In the genomic region with DNA sequence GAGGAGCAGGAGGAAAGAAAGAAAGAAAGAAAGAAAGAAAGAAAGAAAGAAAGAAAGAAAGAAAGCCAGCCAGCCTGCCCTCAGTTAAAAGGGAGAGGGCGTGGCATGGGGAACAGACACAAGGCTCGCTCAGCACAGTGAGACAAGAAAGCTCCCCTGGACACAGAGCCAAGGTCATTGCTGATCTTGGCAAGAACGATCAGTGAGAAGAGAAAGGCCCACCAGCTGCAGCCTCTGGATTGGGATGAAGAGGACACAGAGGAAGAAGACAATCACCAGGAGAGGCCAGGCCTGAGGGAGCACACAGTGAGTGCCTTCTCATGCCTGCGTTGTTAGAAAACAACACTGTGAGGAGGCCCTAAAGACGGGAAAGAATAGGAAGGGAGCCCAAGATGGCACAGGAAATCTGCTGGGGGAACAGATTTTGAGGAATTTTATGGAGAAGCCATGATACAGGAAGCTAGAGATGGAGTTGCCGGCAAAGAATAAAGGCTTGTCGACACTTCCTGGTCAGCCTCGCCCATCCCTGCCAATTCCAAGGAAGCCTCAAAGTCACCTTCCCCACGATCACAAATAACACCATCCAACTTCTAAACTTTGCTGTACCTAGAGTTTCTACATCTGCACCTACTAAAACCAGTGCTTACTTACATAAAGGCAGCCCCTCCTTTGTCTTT, we compare ENCODE assay signal across 8 mouse cellular contexts. TPM values are rescaled to one million over a fixed set of nuclear protein-coding genes. Genes with fewer than 3 reads are reported as not detected.
DNase-seq lines count a peak whose midpoint lies in the region; ATAC-seq lines count a peak whose summit lies in the region.

No protein-coding gene starts in this region.

- peak overlapping the region; percentile 83 for H3K27ac ChIP-seq in heart, embryonic 15.5 days
- H3K27ac ChIP-seq in liver, embryonic 15.5 days (replicated peaks): peak overlapping the region; percentile 26; the same call in 1 of the 2 replicates

- ATAC-seq in heart, embryonic 15.5 days (replicated peaks; ENCODE audit: insufficient number of reproducible peaks, insufficient read depth, low FRiP score, low read depth): peak; percentile 47; the same call in 1 of the 2 replicates
- no peak for ATAC-seq in liver, embryonic 15.5 days (ENCODE audit: insufficient read depth)
- ATAC-seq in CD4-positive, CD25-positive, alpha-beta regulatory T cell, adult 4 months: no peak

- peak overlapping the region; percentile 11; the same call in 1 of the 2 replicates for H3K9ac ChIP-seq in heart, embryonic 15.5 days
- H3K9ac ChIP-seq in liver, embryonic 15.5 days: no peak overlapping the region

- H3K4me3 ChIP-seq in heart, embryonic 15.5 days: no peak overlapping the region
- no peak overlapping the region for H3K4me3 ChIP-seq in liver, embryonic 15.5 days (replicated peaks)

- no peaks in the 10 kb centered on the region for H3K36me3 ChIP-seq in heart, embryonic 15.5 days
- no peaks in the 10 kb centered on the region for H3K36me3 ChIP-seq in liver, embryonic 15.5 days (replicated peaks)

- no peaks in the 10 kb centered on the region for H3K9me3 ChIP-seq in heart, embryonic 15.5 days (replicated peaks)
- no peaks in the 10 kb centered on the region for H3K9me3 ChIP-seq in liver, embryonic 15.5 days (replicated peaks)

- peaks cover 68% of the 10 kb centered on the region for H3K4me1 ChIP-seq in heart, embryonic 15.5 days (replicated peaks)
- H3K4me1 ChIP-seq in liver, embryonic 15.5 days (replicated peaks): peaks cover 48% of the 10 kb centered on the region

- DNase-seq in adrenal gland, adult (ENCODE audit: inconsistent age in 2 of 2, low spot score in 1 of 2): peak; percentile 74 to 81
- no peak for DNase-seq in adrenal gland, adult 8-10 months
- peak; percentile 60 for DNase-seq in adrenal gland, postnatal 14 days
- no peak for DNase-seq in left cerebral cortex, postnatal 14 days (ENCODE audit: low spot score in 2 of 2)
- no peak for DNase-seq in thymus, postnatal 14 days

- no peaks in the 10 kb centered on the region for H3K27me3 ChIP-seq in heart, embryonic 15.5 days
- no peaks in the 10 kb centered on the region for H3K27me3 ChIP-seq in liver, embryonic 15.5 days

- intact Hi-C loops in left cerebral cortex, postnatal 14 days (cut with DNase I): no loop called here

- H3K4me2 ChIP-seq in heart, embryonic 15.5 days: 0 out of 2 replicates have a peak overlapping the region, but pooled peaks have one; percentile 3
- H3K4me2 ChIP-seq in liver, embryonic 15.5 days: peak overlapping the region; percentile 23; the same call in 1 of the 2 replicates

- WGBS in heart, embryonic 15.5 days: 42% methylated on average over 9 of the region's 9 CpGs
- 38% methylated on average over 9 of the region's 9 CpGs for WGBS in liver, embryonic 15.5 days (ENCODE audit: insufficient replicate concordance)

RNA-seq across cellular contexts. Expression of gene Iqgap1, which starts 44.2 kb away (rescaled TPM):
- total RNA-seq in adrenal gland, adult 8-10 months (2022): 100 to 1,000 TPM in 2 of 4 experiments, 10 to 100 TPM in 2; 82.6 to 138 (median 109) TPM
- 70.0 and 95.3 TPM in 2 replicates for total RNA-seq in adrenal gland, postnatal 14 days (2021)
- 35.6 and 49.4 TPM in 2 replicates for polyA plus RNA-seq in heart, embryonic 15.5 days (2015; fragmentation: Nextera tagmentation; extraction: Ambion mirVana)
- 14.4 and 15.5 TPM in 2 replicates for polyA plus RNA-seq in liver, embryonic 15.5 days (2015; fragmentation: Nextera tagmentation; extraction: Ambion mirVana)
- polyA plus RNA-seq in CD4-positive, CD25-positive, alpha-beta regulatory T cell, adult 4 months (2017; shearing (Covaris generic)): 100 to 1,000 TPM; 187 to 284 TPM
- 10 to 100 TPM; 22.6 to 27.0 TPM for total RNA-seq in left cerebral cortex, postnatal 14 days (2021)

Comparison
In these comparisons a context has a peak if more than half of its experiments do, and no peak if none do; other contexts are left out.
1. DNase-seq: peak in adrenal gland, adult (2 of 2) and adrenal gland, postnatal 14 days (single experiment); none in adrenal gland, adult 8-10 months (single experiment), left cerebral cortex, postnatal 14 days (0 of 2) and thymus, postnatal 14 days (single experiment).